Mouse (Mus musculus) myocyte (in vitro differentiated cells): Measurements from ENCODE around the gene Mlf1. TPM values are rescaled to one million over a fixed set of nuclear protein-coding genes. Genes with fewer than 3 reads are reported as not detected.
A peak's percentile ranks its signal among the peaks of the same experiment; 100 is the strongest.

ENCODE experiments used
- H3K27me3 ChIP-seq: one replicate; pipeline ENCODE4 v1.6.1; 2011; ENCODE audit not compliant: control insufficient read depth, insufficient read depth, insufficient read length
- H3K36me3 ChIP-seq: one replicate; pipeline ENCODE4 v1.6.1; 2011; ENCODE audit not compliant: control insufficient read depth, insufficient read depth
- H3K4me2 ChIP-seq: one replicate; pipeline ENCODE4 v1.6.1; 2011; ENCODE audit warnings: low read depth, control low read depth
- H3K4me3 ChIP-seq: one replicate; pipeline ENCODE4 v1.5.1; 2011; ENCODE audit warnings: mild to moderate bottlenecking, control low read depth, moderate library complexity
- H3K79me2 ChIP-seq: one replicate; pipeline ENCODE4 v1.6.1; 2011; ENCODE audit not compliant: control insufficient read depth, insufficient read depth
- H3ac ChIP-seq: one replicate; pipeline ENCODE4 v1.6.1; 2011; ENCODE audit not compliant: control insufficient read depth, insufficient read length
- CEBPB ChIP-seq: IDR thresholded peaks from 2 replicates; pipeline ENCODE4 v1.6.1; 2011; ENCODE audit warnings: mild to moderate bottlenecking, moderate library complexity; ENCODE audit not compliant: poor library complexity, insufficient read depth, severe bottlenecking
- E2F4 ChIP-seq: IDR thresholded peaks from one replicate; pipeline ENCODE4 v1.6.1; 2011; ENCODE audit warnings: mild to moderate bottlenecking, control low read depth, moderate library complexity; ENCODE audit not compliant: insufficient read depth
- MAX ChIP-seq: IDR thresholded peaks from one replicate; pipeline ENCODE4 v1.6.1; 2011; ENCODE audit warnings: low read depth, mild to moderate bottlenecking, control low read depth
- MYOD1 ChIP-seq, 3 experiments: IDR thresholded peaks; one replicate each; pipeline ENCODE4 v1.6.1; 2011; ENCODE audit warnings: control low read depth in 2 of 3, low read depth in 2 of 3, mild to moderate bottlenecking in 2 of 3, moderate library complexity in 1 of 3; ENCODE audit not compliant: insufficient read length in 2 of 3, control insufficient read depth in 1 of 3
- MYOG ChIP-seq, 3 experiments: IDR thresholded peaks; one replicate each; pipeline ENCODE4 v1.6.1; 2011; ENCODE audit warnings: control low read depth in 2 of 3, low read depth in 2 of 3, mild to moderate bottlenecking in 2 of 3; ENCODE audit not compliant: insufficient read length in 2 of 3, control insufficient read depth in 1 of 3, insufficient read depth in 1 of 3
- POLR2A ChIP-seq: IDR thresholded peaks from one replicate; pipeline ENCODE4 v1.6.1; 2011; ENCODE audit warnings: low read depth, mild to moderate bottlenecking, control low read depth, moderate library complexity; ENCODE audit not compliant: insufficient read length
- POLR2AphosphoS2 ChIP-seq: IDR thresholded peaks from one replicate; pipeline ENCODE4 v1.6.1; 2011; ENCODE audit warnings: low read depth, control low read depth; ENCODE audit not compliant: insufficient read length
- REST ChIP-seq: IDR thresholded peaks from one replicate; pipeline ENCODE4 v1.6.1; 2011; ENCODE audit warnings: mild to moderate bottlenecking, control low read depth, moderate library complexity; ENCODE audit not compliant: insufficient read depth, insufficient read length
- SRF ChIP-seq: IDR thresholded peaks from one replicate; pipeline ENCODE4 v1.6.1; 2011; ENCODE audit warnings: low read depth; ENCODE audit not compliant: control insufficient read depth, insufficient read length
- TCF12 ChIP-seq: IDR thresholded peaks from one replicate; pipeline ENCODE4 v1.6.1; 2011; ENCODE audit warnings: mild to moderate bottlenecking, control low read depth; ENCODE audit not compliant: poor library complexity, insufficient read depth, severe bottlenecking
- TCF3 ChIP-seq: IDR thresholded peaks from one replicate; pipeline ENCODE4 v1.6.1; 2011; ENCODE audit warnings: low read depth, control low read depth; ENCODE audit not compliant: insufficient read length
- USF1 ChIP-seq: IDR thresholded peaks from one replicate; pipeline ENCODE4 v1.6.1; 2011; ENCODE audit warnings: low read depth, mild to moderate bottlenecking, control low read depth, moderate library complexity
- polyA plus RNA-seq: library from polyadenylated mRNA; unstranded; fragments of >200 nt; fragmentation: generic; extraction: Trizol; gene quantifications from one replicate; pipeline ENCODE4 v1.2.1, GENCODE M21; 2012; ENCODE audit warnings: missing spikeins

Gene Mlf1
- polyA plus RNA-seq, 1 experiment, result 1.7 TPM

DNA sequence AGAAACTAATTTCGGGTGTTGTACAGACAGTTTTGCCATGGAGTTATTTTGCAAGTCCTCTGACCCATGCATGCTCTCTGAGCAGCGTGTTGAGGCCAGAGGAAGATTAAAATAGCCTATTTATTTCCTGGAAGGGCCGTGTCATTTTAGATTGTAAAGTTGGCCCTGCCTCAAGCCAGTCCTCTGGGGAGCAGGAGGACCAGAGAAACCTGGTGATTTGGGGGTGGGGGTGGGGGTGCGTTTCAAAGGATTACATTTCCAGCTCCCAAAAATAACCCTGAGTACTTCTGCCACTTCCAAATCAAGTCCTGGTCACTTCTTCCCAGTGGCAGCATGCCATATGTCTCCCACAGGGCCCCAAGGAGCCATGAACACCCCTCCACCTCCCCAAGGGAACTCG, 1.1 kb upstream of the Mlf1 start:
- Histone ChIP-seq H3K36me3 (no peaks in the 10 kb centered on the region), H3K4me3 (no peak overlapping the region), H3K4me2 (peak overlapping the region; percentile 36)

DNA sequence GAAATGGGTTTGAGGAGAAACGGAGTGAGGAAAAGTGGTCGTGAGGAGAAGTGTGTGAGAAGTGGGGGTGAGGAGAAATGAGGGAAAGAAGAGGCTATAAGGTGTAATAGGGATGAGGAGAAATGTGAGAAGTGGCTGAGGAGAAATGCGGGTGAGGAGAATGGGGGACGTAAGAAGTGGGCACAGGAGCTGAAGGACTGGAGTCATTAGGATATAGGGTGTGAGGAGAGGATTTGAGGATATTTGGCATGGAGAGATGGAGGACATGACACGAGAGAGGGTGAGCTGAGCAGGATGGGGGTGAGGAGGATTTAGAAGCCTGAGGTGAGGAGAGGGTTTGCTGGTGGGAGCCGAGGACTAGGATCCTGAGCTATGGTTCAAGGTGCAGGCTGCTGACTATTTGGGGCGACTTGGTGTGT, 472 bp downstream of the Mlf1 start:
- no peaks in the 10 kb centered on the region for H3K36me3 ChIP-seq
- no peak overlapping the region for H3K4me3 ChIP-seq

More for the DNA sequence above, 1.1 kb upstream of the Mlf1 start:
- Histone ChIP-seq H3ac (no peak overlapping the region), H3K27me3 (peaks cover 10% of the 10 kb centered on the region), H3K79me2 (no peaks in the 10 kb centered on the region)
- TF ChIP-seq SRF (no peak), POLR2A (no peak), POLR2AphosphoS2 (no peak), REST (no peak), E2F4 (no peak), MYOG (IDR thresholded peaks at IDR 0.05; ENCODE audit: control insufficient read depth in 1 of 3, insufficient read depth in 1 of 3, insufficient read length in 2 of 3, low read depth in 2 of 3) (no peak), TCF3 (no peak), MYOD1 (IDR thresholded peaks at IDR 0.05; ENCODE audit: control insufficient read depth in 1 of 3, insufficient read length in 2 of 3, low read depth in 2 of 3) (no peak), TCF12 (no peak)

GRCm38 (mm10) chr3:67375063-67375462, 1.2 kb downstream of the Mlf1 start, which contains the start of gene Gm17402:
Gm17402 (minus strand) TSS chr3:67375163.
- Histone ChIP-seq H3K4me3 (no peak within 1 kb of the TSS), H3K27me3 (peaks cover 10% of the 10 kb centered on the region), H3K36me3 (no peaks in the 10 kb centered on the region), H3K4me2 (peak within 1 kb of the TSS; percentile 68), H3K79me2 (no peaks in the 10 kb centered on the region), H3ac (no peak within 1 kb of the TSS)
- TF ChIP-seq E2F4 (no peak), MYOG (IDR thresholded peaks at IDR 0.05; ENCODE audit: control insufficient read depth in 1 of 3, insufficient read depth in 1 of 3, insufficient read length in 2 of 3, low read depth in 2 of 3) (no peak), POLR2A (no peak), MYOD1 (IDR thresholded peaks at IDR 0.05; ENCODE audit: control insufficient read depth in 1 of 3, insufficient read length in 2 of 3, low read depth in 2 of 3) (no peak), USF1 (no peak), MAX (no peak), POLR2AphosphoS2 (no peak), SRF (no peak), REST (no peak), TCF3 (no peak), CEBPB (no peak), TCF12 (no peak)

More for the DNA sequence above, 472 bp downstream of the Mlf1 start:
- Histone ChIP-seq H3K27me3 (peaks cover 10% of the 10 kb centered on the region), H3K4me2 (peak overlapping the region; percentile 68), H3K79me2 (no peaks in the 10 kb centered on the region), H3ac (no peak overlapping the region)
- TF ChIP-seq E2F4 (no peak), MAX (no peak), SRF (no peak), TCF12 (no peak), MYOD1 (IDR thresholded peaks at IDR 0.05; ENCODE audit: control insufficient read depth in 1 of 3, insufficient read length in 2 of 3, low read depth in 2 of 3) (no peak), TCF3 (no peak), USF1 (no peak), REST (no peak), CEBPB (no peak)

GRCm38 (mm10) chr3:67378215-67378614, 4.3 kb downstream of the Mlf1 start:
- Histone ChIP-seq H3K79me2 (no peaks in the 10 kb centered on the region), H3ac (no peak overlapping the region), H3K4me3 (no peak overlapping the region), H3K4me2 (no peak overlapping the region), H3K36me3 (no peaks in the 10 kb centered on the region), H3K27me3 (peaks cover 7% of the 10 kb centered on the region)
- TF ChIP-seq SRF, result no peak

DNA sequence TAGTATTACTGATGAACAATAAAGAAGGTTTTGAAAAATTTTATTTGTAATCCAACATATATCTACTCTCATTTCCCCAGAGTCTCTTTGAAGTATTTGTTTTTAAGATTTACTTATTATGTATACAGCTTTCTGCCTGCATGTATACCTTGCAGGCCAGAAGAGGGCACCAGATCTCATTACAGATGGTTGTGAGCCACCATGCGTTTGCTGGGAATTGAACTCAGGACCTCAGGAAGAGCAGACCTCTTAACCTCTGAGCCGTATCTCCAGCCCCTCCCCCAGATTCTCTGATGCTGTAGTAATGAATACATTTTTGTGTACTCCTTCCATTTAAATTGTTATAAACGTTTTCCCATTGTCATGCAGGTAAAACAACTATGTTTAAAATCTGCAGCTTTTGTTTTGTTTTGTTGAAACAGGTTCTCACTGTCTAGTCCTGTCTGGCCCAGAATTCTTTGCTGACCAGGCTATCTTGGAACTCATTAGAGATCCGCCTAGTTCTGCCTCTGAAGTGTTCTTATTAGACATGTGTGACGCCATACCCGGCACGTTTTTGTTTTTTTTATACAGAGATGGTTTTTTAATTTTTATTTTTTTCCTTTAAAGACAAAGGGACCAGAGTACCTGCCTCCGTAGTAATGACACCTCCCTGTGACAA, 55.6 kb downstream of the Mlf1 start:
- no peak overlapping the region for H3K4me2 ChIP-seq
- H3K4me3 ChIP-seq, result peak overlapping the region; percentile 78
- peaks cover 13% of the 10 kb centered on the region for H3K79me2 ChIP-seq
- no peak for TF ChIP-seq MYOG (IDR thresholded peaks at IDR 0.05; ENCODE audit: control insufficient read depth in 1 of 3, insufficient read depth in 1 of 3, insufficient read length in 2 of 3, low read depth in 2 of 3)
- TF ChIP-seq POLR2AphosphoS2, result no peak
- TF ChIP-seq POLR2A, result no peak
- no peak for TF ChIP-seq SRF
- TF ChIP-seq TCF12, result no peak
- no peak for TF ChIP-seq MYOD1 (IDR thresholded peaks at IDR 0.05; ENCODE audit: control insufficient read depth in 1 of 3, insufficient read length in 2 of 3, low read depth in 2 of 3)
- TF ChIP-seq TCF3, result no peak
- TF ChIP-seq E2F4, result no peak
- TF ChIP-seq MAX, result no peak
- no peak for TF ChIP-seq CEBPB
- no peak for TF ChIP-seq REST
- no peak for TF ChIP-seq USF1
- no peaks in the 10 kb centered on the region for H3K27me3 ChIP-seq
- H3ac ChIP-seq, result peak overlapping the region; percentile 19
- H3K36me3 ChIP-seq, result peaks cover 5% of the 10 kb centered on the region
